Mouse (Mus musculus) c-Kit-positive CD71-positive TER-119-positive erythroid progenitor cells, embryonic 14.5 days (primary cell): Measurements from ENCODE around the gene Cbwd1.
"Not testable (repeated sequence)": the region's sequence is repeated elsewhere in the genome, so short reads cannot be mapped to it uniquely, and the experiment has no call there.

Experiments used
- DNase-seq: peaks from one replicate; pipeline ENCODE4 v3.0.0-alpha.2; 2013; ENCODE audit warnings: low spot score

The Cbwd1 gene

GRCm38 (mm10) chr19:24897006-24897895 is 64.2 kb downstream of the Cbwd1 start:
- no peak for DNase-seq

- DNase-seq, result no peak
These were observed 64.9 kb downstream of the Cbwd1 start for GRCm38 (mm10) chr19:24896536-24896935.

GRCm38 (mm10) chr19:24886888-24887287 is 74.5 kb downstream of the Cbwd1 start:
- DNase-seq, result no peak

GRCm38 (mm10) chr19:24885504-24885903 is 75.9 kb downstream of the Cbwd1 start:
- peak; percentile 20 for DNase-seq

GRCm38 (mm10) chr19:24881237-24881636 is 80.2 kb downstream of the Cbwd1 start:
- no peak for DNase-seq

- not testable (repeated sequence) for DNase-seq
These were observed 86.1 kb downstream of the Cbwd1 start, which contains the start of gene Gm10053 for GRCm38 (mm10) chr19:24875129-24875870. TSS of gene Gm10053 (plus strand) at chr19:24875686.

GRCm38 (mm10) chr19:24873873-24874272 is 87.5 kb downstream of the Cbwd1 start:
- no peak for DNase-seq

GRCm38 (mm10) chr19:24871037-24871635 is 90.3 kb downstream of the Cbwd1 start:
- peak; percentile 50 for DNase-seq
